Mouse (Mus musculus): ENCODE results near the gene Lrsam1. TPM values are rescaled to one million over a fixed set of nuclear protein-coding genes. Genes with fewer than 3 reads are reported as not detected.

The Lrsam1 gene
- total RNA-seq, 2 experiments from 2014 or later, result 9.1 to 9.4 TPM

- intact Hi-C loops (cut with DNase I), result loop anchor here (1.0 kb wide), 1 partner anchor 65 kb away; no protein-coding TSS in a partner anchor
- DNase-seq, result no peak
Measured at GRCm38 (mm10) chr2:32928947-32929829, 32.2 kb downstream of the Lrsam1 start.

GRCm38 (mm10) chr2:32928235-32928946 lies 33.0 kb downstream of the Lrsam1 start:
- peak; percentile 59 to 66 for DNase-seq
- intact Hi-C loops (cut with DNase I), result loop anchor here (1.0 kb wide), 1 partner anchor 64 kb away; no protein-coding TSS in a partner anchor

GRCm38 (mm10) chr2:32927624-32928234 lies 33.7 kb downstream of the Lrsam1 start:
- intact Hi-C loops (cut with DNase I), result loop anchor here (1.0 kb wide), 1 partner anchor 63 kb away; no protein-coding TSS in a partner anchor

GRCm38 (mm10) chr2:32926330-32927075 lies 34.9 kb downstream of the Lrsam1 start:
- intact Hi-C loops (cut with DNase I), result no loop called here
- no peak for DNase-seq

More at GRCm38 (mm10) chr2:32927624-32928234, 33.7 kb downstream of the Lrsam1 start:
- DNase-seq, result no peak

- DNase-seq, result no peak
- intact Hi-C loops (cut with DNase I), result loop anchor here (5.0 kb wide), 1 partner anchor 132 kb away; no protein-coding TSS in a partner anchor
Measured at GRCm38 (mm10) chr2:32924306-32924844, 37.0 kb downstream of the Lrsam1 start.

- no peak for DNase-seq
- intact Hi-C loops (cut with DNase I), result loop anchor here (5.0 kb wide), 1 partner anchor 131 kb away; no protein-coding TSS in a partner anchor
Measured at GRCm38 (mm10) chr2:32923551-32924250, 37.7 kb downstream of the Lrsam1 start.

GRCm38 (mm10) chr2:32922564-32922963 lies 38.9 kb downstream of the Lrsam1 start:
- DNase-seq, result no peak
- intact Hi-C loops (cut with DNase I), result loop anchor here (5.0 kb wide), 1 partner anchor 130 kb away; no protein-coding TSS in a partner anchor

GRCm38 (mm10) chr2:32921801-32922380 lies 39.5 kb downstream of the Lrsam1 start:
- intact Hi-C loops (cut with DNase I), result loop anchor here (5.0 kb wide), 1 partner anchor 130 kb away; no protein-coding TSS in a partner anchor
- no peak for DNase-seq

- DNase-seq, result no peak
- intact Hi-C loops (cut with DNase I), result loop anchor here (5.0 kb wide), 1 partner anchor 129 kb away; no protein-coding TSS in a partner anchor
Measured at GRCm38 (mm10) chr2:32921235-32921634, 40.2 kb downstream of the Lrsam1 start.

GRCm38 (mm10) chr2:32918391-32918790 lies 43.0 kb downstream of the Lrsam1 start:
- no peak for DNase-seq
- intact Hi-C loops (cut with DNase I), result no loop called here

- DNase-seq, result peak in 1 of 2 experiments; percentile 36
- intact Hi-C loops (cut with DNase I), result no loop called here
Measured at GRCm38 (mm10) chr2:32917526-32917925, 43.9 kb downstream of the Lrsam1 start.

GRCm38 (mm10) chr2:32914896-32915295 lies 46.5 kb downstream of the Lrsam1 start:
- intact Hi-C loops (cut with DNase I), result loop anchor here (2.0 kb wide), 1 partner anchor 44 kb away; no protein-coding TSS in a partner anchor

GRCm38 (mm10) chr2:32914362-32914761 lies 47.1 kb downstream of the Lrsam1 start:
- intact Hi-C loops (cut with DNase I), result loop anchor here (2.0 kb wide), 1 partner anchor 44 kb away; no protein-coding TSS in a partner anchor
- no peak for DNase-seq

More at GRCm38 (mm10) chr2:32914896-32915295, 46.5 kb downstream of the Lrsam1 start:
- peak; percentile 49 to 53 for DNase-seq

- DNase-seq, result peak; percentile 72 to 80
- intact Hi-C loops (cut with DNase I), result loop anchor here (1.0 kb wide), 1 partner anchor 47 kb away; no protein-coding TSS in a partner anchor
Measured at GRCm38 (mm10) chr2:32912210-32912804, 49.1 kb downstream of the Lrsam1 start.

GRCm38 (mm10) chr2:32911639-32912182 lies 49.7 kb downstream of the Lrsam1 start:
- DNase-seq, result no peak
- intact Hi-C loops (cut with DNase I), result loop anchor here (1.0 kb wide), 1 partner anchor 46 kb away; no protein-coding TSS in a partner anchor

GRCm38 (mm10) chr2:32908796-32909195 lies 52.6 kb downstream of the Lrsam1 start:
- intact Hi-C loops (cut with DNase I), result no loop called here
- DNase-seq, result no peak

- no peak for DNase-seq
- intact Hi-C loops (cut with DNase I), result no loop called here
Measured at GRCm38 (mm10) chr2:32908272-32908671, 53.1 kb downstream of the Lrsam1 start.

Measured in gastrocnemius, postnatal 36 days (tissue).